Mouse (Mus musculus): ENCODE results near the gene Klhdc1. TPM values are rescaled to one million over a fixed set of nuclear protein-coding genes. Genes with fewer than 3 reads are reported as not detected.
A peak's percentile ranks its signal among the peaks of the same experiment; 100 is the strongest.

Gene Klhdc1
- total RNA-seq, 2 experiments from 2014 or later = 12.4 to 13.7 TPM

DNA sequence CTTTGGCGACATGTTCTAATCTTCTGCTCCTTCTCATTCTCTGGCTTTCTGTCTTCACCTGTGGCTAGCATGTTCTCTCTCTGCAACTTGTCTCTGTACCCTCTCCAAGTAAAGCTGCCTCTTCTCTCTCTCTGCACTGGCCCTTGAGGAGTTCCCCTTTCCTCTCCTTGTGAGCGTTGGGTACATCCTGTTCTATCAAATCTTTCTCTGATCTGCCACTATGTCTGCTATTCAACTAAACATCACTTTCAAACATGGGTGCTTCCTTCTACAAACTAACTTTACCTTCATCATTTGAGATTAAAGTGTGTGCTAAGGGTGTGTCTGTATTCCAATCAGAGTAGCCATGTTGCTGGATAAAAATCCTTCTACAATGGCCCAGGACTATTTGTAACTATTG, 54.0 kb downstream of the Klhdc1 start:
- DNase-seq (ENCODE audit: low spot score in 2 of 2) = no peak

DNA sequence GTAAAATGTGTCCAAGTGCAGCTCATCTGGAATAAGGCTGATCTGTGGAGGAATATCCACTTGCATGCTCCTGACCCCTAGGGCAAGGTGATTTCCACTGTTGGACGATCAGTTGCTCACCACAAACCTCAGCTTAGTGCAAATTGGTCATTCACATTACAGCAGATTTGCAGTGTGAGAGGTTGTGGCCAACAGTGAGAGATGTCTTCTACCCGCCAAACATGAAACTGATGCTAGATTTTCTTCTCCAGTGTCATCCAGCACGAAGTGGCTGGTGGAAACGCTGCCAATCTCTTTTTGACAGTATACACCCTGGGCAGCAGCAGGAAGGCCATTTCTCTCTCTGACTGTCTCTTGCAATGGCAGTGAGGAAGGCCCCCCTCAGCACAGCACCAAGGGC, 54.7 kb downstream of the Klhdc1 start:
- peak in 1 of 2 experiments; percentile 10 for DNase-seq (ENCODE audit: low spot score in 2 of 2)

DNA sequence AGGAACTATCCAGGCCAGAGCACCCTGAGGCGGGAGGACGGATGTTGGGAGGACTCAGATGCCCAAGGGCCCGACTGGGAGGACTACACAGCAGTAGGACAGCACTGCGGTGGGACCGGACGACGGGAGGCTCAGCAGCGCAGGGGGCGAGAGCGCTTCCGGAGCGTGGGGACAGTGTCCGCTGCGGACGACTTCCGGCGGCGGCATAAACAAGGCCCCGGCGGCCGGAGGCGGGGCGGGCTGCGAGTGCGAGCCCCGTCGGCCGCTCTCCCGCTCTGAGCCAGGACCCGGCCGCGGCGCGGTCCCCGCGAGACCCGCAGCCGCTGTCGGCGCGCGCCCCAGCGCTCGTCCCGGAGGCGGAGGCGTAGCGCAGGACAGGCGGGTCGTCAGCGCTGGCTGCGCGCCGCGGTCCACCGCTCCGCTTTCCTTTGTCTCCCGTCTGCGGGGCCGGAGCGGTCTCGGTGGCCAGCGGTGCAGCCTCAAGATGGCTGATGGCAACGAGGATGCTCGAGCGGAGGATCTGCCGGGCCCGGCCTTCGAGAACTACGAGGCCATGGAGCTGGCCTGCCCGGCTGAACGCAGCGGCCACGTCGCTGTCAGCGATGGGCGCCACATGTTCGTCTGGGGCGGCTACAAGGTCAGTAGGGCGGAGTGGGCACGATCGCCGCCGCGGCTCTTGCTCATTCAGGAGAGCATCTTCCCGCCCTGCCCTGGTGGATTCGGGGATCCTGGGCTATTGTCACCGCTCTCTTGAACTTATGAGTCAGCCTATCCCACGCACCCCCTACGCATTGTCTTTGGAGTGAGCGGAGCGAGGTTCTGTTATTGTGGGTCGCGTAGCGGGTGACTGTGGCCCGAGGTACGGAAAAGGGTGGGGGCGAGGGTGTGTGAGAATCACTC, 55.8 kb downstream of the Klhdc1 start, which contains the start of gene Klhdc2:
Klhdc2 (plus strand) TSS at position 171 of the 900 bp plus-strand sequence.
- DNase-seq (ENCODE audit: low spot score in 2 of 2) = peak; percentile 84 to 88

DNA sequence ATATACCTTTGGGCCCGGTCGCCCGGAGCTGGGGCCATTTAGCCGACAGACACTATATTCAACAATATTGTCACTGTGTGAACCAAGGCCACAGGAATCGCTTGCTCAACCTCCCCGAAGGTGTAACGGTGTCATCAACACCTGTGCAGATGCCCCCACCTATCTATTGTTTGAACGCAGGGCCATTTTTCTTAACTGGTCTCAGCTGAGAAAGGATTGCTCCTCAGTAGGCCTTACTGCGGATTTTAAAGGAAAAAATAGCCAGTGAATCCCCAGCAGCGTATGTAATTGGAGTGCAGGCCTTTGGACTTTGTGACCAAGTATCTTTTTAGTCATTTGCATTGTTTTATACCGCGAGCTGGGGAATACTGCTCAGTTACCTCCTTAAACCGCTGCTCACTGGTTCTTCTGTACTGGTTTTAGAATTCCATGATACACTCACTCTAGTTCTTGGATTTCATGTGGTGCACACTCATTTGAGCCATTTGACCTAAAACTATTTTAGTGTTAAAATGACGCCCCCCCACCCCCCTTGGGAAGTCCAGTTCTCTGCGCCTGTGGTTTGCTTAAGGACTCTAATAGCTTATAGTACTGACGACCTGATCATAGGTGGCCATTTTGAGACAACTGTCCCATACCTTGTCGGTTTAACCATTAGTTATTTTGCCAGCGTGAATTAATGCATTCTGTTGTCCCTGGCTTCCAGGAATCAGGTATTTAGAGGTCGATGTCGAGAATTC, 56.6 kb downstream of the Klhdc1 start:
- DNase-seq (ENCODE audit: low spot score in 2 of 2) = no peak

DNA sequence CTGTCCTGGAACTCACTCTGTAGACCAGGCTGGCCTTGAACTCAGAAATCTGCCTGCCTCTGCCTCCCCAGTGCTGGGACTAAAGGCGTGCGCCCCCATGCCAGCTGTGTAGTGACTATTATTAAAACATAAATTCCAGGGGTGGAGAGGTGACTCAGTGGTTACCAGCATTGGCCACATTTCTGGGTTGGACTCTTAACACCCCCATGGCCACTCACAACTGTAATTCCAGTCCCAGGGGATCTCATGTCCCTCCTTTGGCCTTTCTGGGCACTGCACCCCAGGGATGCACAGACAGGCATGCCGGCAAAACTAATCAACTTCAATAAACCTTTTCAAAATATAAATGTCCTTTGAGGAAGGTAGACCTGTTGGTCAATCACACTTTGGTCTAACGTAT, 57.3 kb downstream of the Klhdc1 start:
- DNase-seq (ENCODE audit: low spot score in 2 of 2) = no peak

DNA sequence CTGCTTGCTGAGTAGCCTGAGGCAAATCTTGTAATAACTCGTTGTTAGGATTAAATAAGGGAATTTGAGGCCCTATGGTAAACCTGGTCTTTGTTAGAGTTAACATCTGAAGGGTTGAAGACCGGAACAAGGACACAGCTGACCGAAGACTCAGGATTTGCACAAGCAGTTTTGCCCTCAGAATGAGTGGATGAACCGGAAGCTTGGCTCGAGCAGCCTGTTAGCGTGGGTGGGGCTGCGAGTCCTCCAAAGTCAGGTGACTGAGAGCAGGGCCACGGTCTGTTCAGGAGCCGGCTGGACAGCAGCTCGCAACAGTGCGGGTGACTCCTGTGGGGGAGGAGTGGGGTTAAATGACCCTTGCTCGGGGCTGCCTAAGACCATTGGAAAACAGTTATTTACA, 58.3 kb downstream of the Klhdc1 start:
- no peak for DNase-seq (ENCODE audit: low spot score in 2 of 2)

DNA sequence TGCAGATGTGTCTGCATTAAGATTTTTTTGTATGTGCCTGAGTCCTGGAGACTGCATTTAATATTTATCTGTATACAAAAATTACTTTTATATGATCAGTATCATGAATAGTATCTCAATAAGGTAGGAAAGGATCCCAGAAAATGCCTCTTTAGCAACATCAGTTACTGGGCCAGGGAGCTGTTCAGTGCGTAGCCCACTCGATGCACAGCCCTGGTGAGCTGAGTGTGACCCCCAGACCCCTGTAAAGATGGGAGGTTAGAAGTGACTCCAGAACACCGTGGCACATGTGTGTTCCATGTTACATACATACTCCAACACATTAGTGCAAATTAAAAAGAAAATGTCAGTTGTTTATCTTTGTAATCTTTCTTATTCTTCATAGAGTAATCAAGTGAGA, 58.9 kb downstream of the Klhdc1 start:
- DNase-seq (ENCODE audit: low spot score in 2 of 2) = no peak

DNA sequence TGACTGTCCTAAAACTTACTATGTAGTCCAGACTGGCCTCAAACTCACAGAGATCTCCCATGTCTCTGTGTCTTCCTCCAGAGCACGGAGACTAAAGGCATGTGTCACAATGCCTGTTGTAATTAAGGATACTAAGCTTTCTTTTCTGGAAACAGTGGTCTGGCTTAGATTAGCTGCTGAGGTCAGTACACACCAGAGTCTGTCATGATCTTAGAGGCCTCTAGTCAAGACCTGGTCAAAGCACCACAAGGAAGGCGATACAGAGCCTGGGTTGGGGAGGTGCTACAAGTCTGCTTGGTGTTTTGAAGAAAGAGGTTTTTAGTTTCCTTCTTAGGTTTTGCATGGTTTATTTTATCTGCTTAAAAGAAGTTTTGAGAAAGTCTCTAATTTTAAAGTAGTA, 59.4 kb downstream of the Klhdc1 start:
- DNase-seq (ENCODE audit: low spot score in 2 of 2) = no peak

DNA sequence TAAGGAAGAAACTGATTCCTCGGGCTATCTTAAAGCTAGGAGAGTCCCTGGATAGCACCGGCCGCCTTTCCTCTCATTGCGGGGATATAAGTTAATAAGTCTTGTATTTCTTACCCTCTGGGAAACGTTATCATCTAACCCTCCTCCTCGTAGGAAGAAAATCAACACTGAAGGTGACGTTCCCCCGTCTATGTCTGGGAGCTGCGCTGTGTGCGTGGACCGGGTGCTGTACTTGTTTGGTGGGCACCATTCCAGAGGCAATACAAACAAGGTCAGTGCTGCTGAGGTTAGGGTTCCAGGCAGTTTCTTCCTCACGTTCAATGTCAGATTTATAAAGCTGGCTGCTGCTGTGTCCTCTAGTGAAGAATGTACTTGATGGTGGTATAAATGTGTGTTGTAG, 61.2 kb downstream of the Klhdc1 start:
- DNase-seq (ENCODE audit: low spot score in 2 of 2) = no peak

DNA sequence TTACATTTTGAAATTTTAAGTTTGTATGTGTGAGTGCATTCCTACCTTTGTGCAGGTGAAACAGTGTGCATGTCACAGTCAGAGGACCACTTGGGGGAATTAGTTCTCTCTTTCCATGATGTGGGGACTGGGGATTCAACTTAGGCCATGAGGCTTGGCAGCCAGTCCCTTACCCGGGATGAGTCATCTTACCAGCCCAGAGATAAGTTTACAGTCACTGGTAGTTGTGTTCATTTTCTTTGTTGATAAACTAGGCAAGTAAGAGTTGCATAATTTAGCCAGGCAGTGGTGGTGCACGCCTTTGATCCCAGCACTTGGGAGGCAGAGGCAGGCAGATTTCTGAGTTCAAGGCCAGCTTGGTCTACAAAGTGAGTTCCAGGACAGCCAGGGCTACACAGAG, 63.1 kb downstream of the Klhdc1 start:
- DNase-seq (ENCODE audit: low spot score in 2 of 2) = no peak

DNA sequence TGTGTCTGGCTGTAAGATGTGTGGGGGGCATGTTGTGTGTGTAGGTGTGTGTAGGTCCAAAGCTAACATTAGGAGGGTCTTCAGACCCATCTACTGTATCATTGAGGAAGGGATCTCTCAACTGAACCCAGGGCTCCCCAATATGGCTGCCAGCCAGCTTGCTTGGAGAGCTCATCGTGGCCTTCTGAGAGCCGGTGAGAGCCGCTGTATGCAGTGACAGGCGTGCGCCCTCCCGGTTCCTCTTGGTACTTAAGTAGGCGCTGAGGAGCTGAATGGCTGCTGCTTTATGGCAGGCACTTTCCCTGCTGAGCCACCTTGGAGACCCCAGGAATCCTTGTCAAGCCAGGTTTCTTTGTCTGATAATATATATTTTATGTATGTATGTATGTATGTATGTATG, 65.4 kb downstream of the Klhdc1 start:
- no peak for DNase-seq (ENCODE audit: low spot score in 2 of 2)

DNA sequence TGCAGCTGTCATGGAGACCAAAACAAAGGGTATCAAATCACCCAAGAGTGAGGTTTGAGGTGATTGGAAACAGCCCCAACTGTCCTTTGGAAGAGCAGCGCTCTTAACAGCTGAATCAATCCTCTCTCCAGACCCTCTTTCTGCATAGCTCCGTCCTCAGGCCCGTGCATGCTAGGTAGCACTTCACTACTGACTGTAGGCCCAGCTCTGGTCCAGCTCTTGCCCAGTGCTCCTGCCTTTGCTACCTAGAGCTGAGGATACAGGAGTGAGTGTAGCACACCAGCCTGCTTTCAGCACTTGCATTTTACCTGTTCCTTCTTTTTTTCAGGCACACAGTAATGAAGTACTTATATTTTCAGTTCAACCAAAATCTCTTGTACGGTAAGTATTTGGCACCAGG, 68.7 kb downstream of the Klhdc1 start:
- no peak for DNase-seq (ENCODE audit: low spot score in 2 of 2)

DNA sequence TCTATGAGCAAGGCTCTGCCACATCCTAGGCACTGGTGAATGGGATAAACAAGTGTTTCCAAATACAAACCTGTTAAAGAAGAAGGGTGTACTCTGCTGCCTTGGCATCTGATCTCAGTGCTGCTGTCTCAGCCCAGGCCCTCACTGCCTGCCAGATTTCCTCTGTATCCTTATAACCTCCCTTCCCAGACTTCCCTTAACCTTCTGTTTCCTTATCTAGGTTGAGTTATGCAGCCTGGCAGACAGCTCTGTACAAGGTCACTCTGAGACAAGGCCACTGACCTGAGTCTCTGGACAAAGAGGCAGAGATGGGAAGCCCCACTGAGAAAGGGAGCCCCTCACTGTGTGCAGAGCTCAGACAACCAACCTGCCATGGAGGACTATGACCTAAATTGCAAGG, 77.5 kb downstream of the Klhdc1 start:
- DNase-seq (ENCODE audit: low spot score in 2 of 2) = no peak

DNA sequence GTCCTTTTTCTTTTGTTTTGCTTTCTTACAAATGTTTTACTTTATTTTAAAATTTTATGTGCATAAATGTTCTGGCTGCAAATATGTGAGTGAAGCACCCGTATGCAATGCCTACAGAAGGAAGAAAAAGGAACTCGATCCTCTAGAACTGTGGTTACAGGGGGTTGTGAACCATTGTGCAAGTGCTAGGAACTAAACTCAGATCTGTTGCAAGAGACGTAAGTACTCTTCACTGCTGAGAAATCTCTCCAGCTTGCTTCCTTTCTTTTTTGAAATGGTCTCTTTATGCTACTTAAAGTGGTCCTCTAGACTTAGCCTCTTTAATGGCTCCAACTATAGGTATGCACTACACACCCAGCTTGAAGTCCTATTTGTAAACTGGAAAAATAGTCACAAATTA, 90.2 kb downstream of the Klhdc1 start:
- no peak for DNase-seq (ENCODE audit: low spot score in 2 of 2)

DNA sequence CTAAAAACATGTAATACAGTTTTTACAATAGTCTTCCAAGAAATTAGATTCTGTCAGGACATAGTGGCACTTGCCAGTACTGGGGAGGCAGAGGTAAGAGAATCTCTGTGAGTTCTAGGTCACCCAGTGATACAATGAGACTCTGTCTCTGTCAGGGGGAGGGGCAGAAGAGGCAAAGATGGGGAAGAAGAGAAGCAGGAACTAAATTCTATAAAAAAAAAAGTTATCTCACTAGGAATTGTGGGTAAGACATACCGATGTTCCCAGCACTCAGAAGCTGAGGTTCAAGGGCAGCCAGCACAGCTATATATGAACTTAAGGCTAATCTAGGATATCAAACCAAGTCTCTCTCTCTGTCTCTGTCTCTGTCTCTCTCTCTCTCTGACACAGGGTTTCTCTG, 91.2 kb downstream of the Klhdc1 start:
- DNase-seq (ENCODE audit: low spot score in 2 of 2) = no peak

DNA sequence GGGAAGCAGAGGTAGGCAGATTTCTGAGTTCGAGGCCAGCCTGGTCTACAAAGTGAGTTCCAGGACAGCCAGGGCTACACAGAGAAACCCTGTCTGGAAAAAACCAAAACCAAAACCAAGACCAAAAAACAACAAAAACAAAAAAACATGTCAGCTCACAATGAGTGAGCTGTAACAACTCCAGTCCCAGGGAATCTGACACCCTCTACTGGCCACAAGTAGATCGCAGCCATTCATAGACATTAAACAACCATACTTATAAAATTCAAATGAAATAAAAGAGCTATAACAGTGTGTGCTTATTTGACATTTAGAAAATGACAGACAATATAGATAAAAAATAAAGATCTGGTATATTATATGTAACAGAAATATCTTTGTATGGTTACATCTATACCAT, 92.6 kb downstream of the Klhdc1 start:
- DNase-seq (ENCODE audit: low spot score in 2 of 2) = no peak

Other genes starting within 250 kb of the Klhdc1 start
- 1,000 to 10,000 TPM in 1 of 2 experiments, 100 to 1,000 TPM in 1; 998 to 1,003 TPM for gene Rps29, start 82.0 kb upstream of the Klhdc1 start, total RNA-seq (2021)
- 1 to 10 TPM in 1 of 2 experiments, under 1 TPM in 1; 0.65 to 1.3 TPM for gene Lrr1, start 72.4 kb upstream of the Klhdc1 start, total RNA-seq (2021)
- gene Rpl36al, start 57.1 kb upstream of the Klhdc1 start, total RNA-seq (2021) = 100 to 1,000 TPM; 182 to 204 TPM
- 10 to 100 TPM; 30.1 to 31.6 TPM for gene Mgat2, start 57.0 kb upstream of the Klhdc1 start, total RNA-seq (2021)
- gene Gm49383, start 44.1 kb upstream of the Klhdc1 start, total RNA-seq (2021) = 1 to 10 TPM; 4.0 to 7.1 TPM
- 1 to 10 TPM; 2.2 TPM for gene Dnaaf2, start 42.7 kb upstream of the Klhdc1 start, total RNA-seq (2021)
- gene Gm49384, start 36.9 kb upstream of the Klhdc1 start, total RNA-seq (2021) = 1 to 10 TPM; 3.8 to 4.0 TPM
- gene Pole2, start 13.0 kb upstream of the Klhdc1 start, total RNA-seq (2021) = under 1 TPM; 0.69 to 0.85 TPM
- gene Klhdc2, start 55.5 kb downstream of the Klhdc1 start, total RNA-seq (2021) = 100 to 1,000 TPM; 119 to 124 TPM
- gene Nemf, start 116.0 kb downstream of the Klhdc1 start, total RNA-seq (2021) = 10 to 100 TPM; 41.5 to 43.0 TPM
- gene Arf6, start 131.0 kb downstream of the Klhdc1 start, total RNA-seq (2021) = 10 to 100 TPM; 52.7 to 54.7 TPM
- gene Gm9887, start 131.3 kb downstream of the Klhdc1 start, total RNA-seq (2021) = 1 to 10 TPM in 1 of 2 experiments, under 1 TPM in 1; 0.58 to 1.1 TPM